Mouse (Mus musculus): ENCODE results near the gene Neurl1a. TPM values are rescaled to one million over a fixed set of nuclear protein-coding genes. Genes with fewer than 3 reads are reported as not detected.

Neurl1a gene
- polyA plus RNA-seq, 1 experiment: 2.3 TPM

DNA sequence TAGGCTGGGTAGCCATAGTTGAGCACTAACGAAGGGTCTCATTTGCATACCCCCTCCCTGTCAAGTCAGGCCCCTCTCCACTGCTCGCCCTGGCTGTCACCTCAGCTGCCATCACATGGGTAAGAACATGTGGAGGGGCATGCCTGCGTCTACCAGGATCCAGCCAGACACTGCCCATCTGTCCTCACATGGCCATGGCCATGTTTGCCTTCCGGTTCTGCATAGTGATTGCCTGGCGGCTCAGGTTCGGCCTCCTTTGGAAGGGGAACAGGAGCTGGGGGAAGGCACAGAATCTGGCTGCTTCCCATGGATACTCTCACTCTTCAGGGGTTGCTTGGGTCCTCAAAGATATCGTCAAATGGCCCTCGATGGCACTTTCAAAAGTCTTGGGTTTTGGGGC lies 52.1 kb downstream of the Neurl1a start:
- Histone ChIP-seq H3K4me3 (ENCODE audit: insufficient read depth, low read depth, low read length) (no peak overlapping the region), H3K4me1 (ENCODE audit: control insufficient read depth, insufficient read depth, low read length) (no peaks in the 10 kb centered on the region), H3K36me3 (ENCODE audit: control insufficient read depth, insufficient read depth, low read length) (no peaks in the 10 kb centered on the region), H3K27me3 (replicated peaks; ENCODE audit: control insufficient read depth, insufficient read depth, low read length) (no peaks in the 10 kb centered on the region), H3K27ac (ENCODE audit: insufficient read depth, low read depth, low read length) (no peak overlapping the region)
- TF ChIP-seq POLR2A (IDR thresholded peaks at IDR 0.05; ENCODE audit: low read depth, low read length) (no peak), CTCF (conservative IDR thresholded peaks at IDR 0.05; ENCODE audit: insufficient read depth, insufficient read length, low read depth, low read length) (no peak)
- no peak for DNase-seq
- 96% methylated on average over 8 of the region's 8 CpGs for WGBS

DNA sequence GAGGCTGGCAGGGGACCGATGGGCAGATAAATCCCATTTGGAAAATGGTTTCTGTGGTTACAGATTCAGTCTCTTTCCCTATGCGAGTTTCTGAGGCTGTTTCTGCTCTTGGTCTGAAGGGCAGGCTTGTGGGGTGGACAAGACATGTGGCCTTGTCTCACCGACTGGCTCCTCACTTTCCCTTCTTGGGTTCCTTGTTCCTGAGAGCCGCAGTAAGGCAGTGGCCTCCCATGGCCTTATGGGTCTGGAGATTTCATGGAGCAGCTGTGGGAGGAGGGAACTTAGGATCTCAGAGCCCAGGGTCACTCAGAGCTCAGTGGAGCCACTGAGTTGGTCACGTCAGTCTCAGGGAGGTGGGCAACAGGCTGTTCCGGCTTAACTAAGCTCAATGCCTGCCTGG lies 52.8 kb downstream of the Neurl1a start:
- no peaks in the 10 kb centered on the region for H3K27me3 ChIP-seq (replicated peaks; ENCODE audit: control insufficient read depth, insufficient read depth, low read length)
- no peak for DNase-seq
- H3K27ac ChIP-seq (ENCODE audit: insufficient read depth, low read depth, low read length): no peak overlapping the region
- TF ChIP-seq POLR2A (IDR thresholded peaks at IDR 0.05; ENCODE audit: low read depth, low read length) (no peak), CTCF (conservative IDR thresholded peaks at IDR 0.05; ENCODE audit: insufficient read depth, insufficient read length, low read depth, low read length) (no peak)
- 85% methylated on average over 6 of the region's 6 CpGs for WGBS
- H3K4me1 ChIP-seq (ENCODE audit: control insufficient read depth, insufficient read depth, low read length): no peaks in the 10 kb centered on the region
- no peaks in the 10 kb centered on the region for H3K36me3 ChIP-seq (ENCODE audit: control insufficient read depth, insufficient read depth, low read length)
- H3K4me3 ChIP-seq (ENCODE audit: insufficient read depth, low read depth, low read length): no peak overlapping the region

DNA sequence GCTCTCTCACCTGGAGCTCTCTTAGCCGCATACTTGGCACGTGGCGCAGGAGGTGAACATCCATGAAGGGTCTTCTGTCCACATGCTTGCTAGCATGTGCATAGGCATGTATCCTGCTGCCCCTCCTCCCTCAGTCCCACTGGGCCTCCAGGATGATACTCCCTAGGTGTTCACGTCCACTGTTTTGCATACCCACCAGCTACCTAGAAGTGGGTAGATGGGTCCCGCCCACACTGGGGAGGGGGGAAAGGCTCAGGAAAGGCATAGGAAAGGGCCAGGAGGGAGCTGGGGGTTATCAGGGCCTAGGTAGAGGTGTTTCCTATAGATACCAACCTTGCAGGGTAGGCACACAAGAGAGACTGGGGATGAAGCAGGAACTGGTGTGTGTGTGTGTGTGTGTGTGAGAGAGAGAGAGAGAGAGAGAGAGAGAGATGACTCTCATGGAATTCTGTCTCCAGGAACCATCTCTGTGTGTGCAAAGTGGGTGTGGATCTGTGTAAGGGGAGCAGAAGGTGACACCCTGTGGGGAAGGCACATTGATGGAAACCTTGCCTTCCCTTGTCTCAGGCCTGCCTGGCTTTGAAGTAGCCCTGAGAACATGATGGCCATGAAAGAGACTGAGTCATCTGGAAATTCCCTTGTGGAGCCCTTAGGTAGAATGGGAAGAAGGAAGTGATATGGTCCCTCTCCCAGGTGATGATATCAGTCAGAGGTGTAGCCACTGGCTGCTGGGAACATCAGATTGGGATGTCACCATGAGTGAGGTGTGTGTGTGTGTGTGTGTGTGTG lies 53.7 kb downstream of the Neurl1a start:
- WGBS: 94% methylated on average over 5 of the region's 5 CpGs
- no peaks in the 10 kb centered on the region for H3K36me3 ChIP-seq (ENCODE audit: control insufficient read depth, insufficient read depth, low read length)
- TF ChIP-seq POLR2A (IDR thresholded peaks at IDR 0.05; ENCODE audit: low read depth, low read length): no peak
- no peak for TF ChIP-seq CTCF (conservative IDR thresholded peaks at IDR 0.05; ENCODE audit: insufficient read depth, insufficient read length, low read depth, low read length)
- H3K27ac ChIP-seq (ENCODE audit: insufficient read depth, low read depth, low read length): no peak overlapping the region
- no peak for DNase-seq
- no peaks in the 10 kb centered on the region for H3K27me3 ChIP-seq (replicated peaks; ENCODE audit: control insufficient read depth, insufficient read depth, low read length)
- H3K4me1 ChIP-seq (ENCODE audit: control insufficient read depth, insufficient read depth, low read length): no peaks in the 10 kb centered on the region
- H3K4me3 ChIP-seq (ENCODE audit: insufficient read depth, low read depth, low read length): no peak overlapping the region

DNA sequence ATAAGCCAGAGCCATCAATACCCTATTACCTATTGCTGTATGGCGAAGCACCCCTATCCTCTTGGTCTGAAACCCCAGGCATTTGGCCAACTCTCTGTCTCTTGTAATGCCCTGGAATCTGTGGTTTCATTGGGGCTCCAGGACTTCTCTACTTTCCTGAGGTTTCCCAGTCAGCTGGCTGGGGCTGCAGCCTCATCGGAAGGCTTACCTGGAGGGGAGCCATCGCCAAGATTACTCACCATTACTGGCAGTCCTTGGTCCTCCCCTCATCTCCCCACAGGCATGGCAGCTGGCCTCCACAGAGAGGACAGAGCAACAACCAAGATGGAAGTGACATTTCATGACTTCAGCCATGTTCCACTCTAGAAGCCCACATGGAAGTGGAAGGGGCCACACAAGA lies 54.5 kb downstream of the Neurl1a start:
- H3K27ac ChIP-seq (ENCODE audit: insufficient read depth, low read depth, low read length): no peak overlapping the region
- H3K27me3 ChIP-seq (replicated peaks; ENCODE audit: control insufficient read depth, insufficient read depth, low read length): no peaks in the 10 kb centered on the region
- 92% methylated on average over 3 of the region's 3 CpGs for WGBS
- no peaks in the 10 kb centered on the region for H3K36me3 ChIP-seq (ENCODE audit: control insufficient read depth, insufficient read depth, low read length)
- DNase-seq: no peak
- H3K4me3 ChIP-seq (ENCODE audit: insufficient read depth, low read depth, low read length): no peak overlapping the region
- TF ChIP-seq POLR2A (IDR thresholded peaks at IDR 0.05; ENCODE audit: low read depth, low read length): no peak
- no peak for TF ChIP-seq CTCF (conservative IDR thresholded peaks at IDR 0.05; ENCODE audit: insufficient read depth, insufficient read length, low read depth, low read length)
- no peaks in the 10 kb centered on the region for H3K4me1 ChIP-seq (ENCODE audit: control insufficient read depth, insufficient read depth, low read length)

DNA sequence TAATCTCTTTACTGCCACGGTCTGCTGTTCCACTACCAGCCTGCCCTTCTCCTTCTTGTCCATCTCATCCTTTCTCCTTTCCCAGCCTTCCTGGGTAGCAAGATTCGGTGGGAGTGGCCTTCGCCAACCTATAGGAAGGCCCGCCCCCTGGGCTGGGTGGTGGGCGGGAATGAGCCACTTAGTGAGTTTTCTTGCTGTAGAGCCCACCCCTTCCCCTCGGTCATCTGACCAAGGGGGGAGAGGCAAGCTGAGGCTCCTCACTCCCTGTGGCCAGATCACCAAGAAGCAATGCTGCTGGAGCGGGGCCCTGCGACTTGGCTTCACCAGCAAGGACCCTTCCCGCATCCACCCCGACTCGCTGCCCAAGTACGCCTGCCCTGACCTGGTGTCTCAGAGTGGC lies 61.5 kb downstream of the Neurl1a start:
- Histone ChIP-seq H3K36me3 (ENCODE audit: control insufficient read depth, insufficient read depth, low read length) (no peaks in the 10 kb centered on the region), H3K4me3 (ENCODE audit: insufficient read depth, low read depth, low read length) (no peak overlapping the region), H3K4me1 (ENCODE audit: control insufficient read depth, insufficient read depth, low read length) (no peaks in the 10 kb centered on the region), H3K27me3 (replicated peaks; ENCODE audit: control insufficient read depth, insufficient read depth, low read length) (no peaks in the 10 kb centered on the region), H3K27ac (ENCODE audit: insufficient read depth, low read depth, low read length) (no peak overlapping the region)
- TF ChIP-seq POLR2A (IDR thresholded peaks at IDR 0.05; ENCODE audit: low read depth, low read length) (no peak), CTCF (conservative IDR thresholded peaks at IDR 0.05; ENCODE audit: insufficient read depth, insufficient read length, low read depth, low read length) (no peak)
- WGBS: 59% methylated on average over 12 of the region's 12 CpGs
- no peak for DNase-seq

DNA sequence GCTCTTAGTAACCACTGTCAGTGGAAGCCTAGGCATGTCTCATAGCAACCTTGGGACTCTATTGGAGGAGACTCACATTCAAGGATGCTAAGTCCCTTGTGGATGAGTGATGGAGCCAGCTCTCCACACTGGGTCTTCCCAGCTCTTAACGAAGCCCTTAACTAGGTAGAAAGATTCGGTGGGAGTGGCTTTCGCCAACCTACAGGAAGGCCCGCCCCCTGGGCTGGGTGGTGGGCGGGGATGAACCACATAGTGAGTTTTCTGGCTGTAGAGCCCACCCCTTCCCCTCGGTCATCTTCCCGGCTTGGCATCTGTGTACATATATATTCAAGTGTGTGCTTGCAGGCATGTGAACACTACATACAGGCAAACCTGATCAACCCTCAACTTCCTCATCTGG lies 62.3 kb downstream of the Neurl1a start:
- Histone ChIP-seq H3K27me3 (replicated peaks; ENCODE audit: control insufficient read depth, insufficient read depth, low read length) (no peaks in the 10 kb centered on the region), H3K4me1 (ENCODE audit: control insufficient read depth, insufficient read depth, low read length) (no peaks in the 10 kb centered on the region), H3K27ac (ENCODE audit: insufficient read depth, low read depth, low read length) (no peak overlapping the region), H3K4me3 (ENCODE audit: insufficient read depth, low read depth, low read length) (no peak overlapping the region), H3K36me3 (ENCODE audit: control insufficient read depth, insufficient read depth, low read length) (no peaks in the 10 kb centered on the region)
- WGBS: 74% methylated on average over 7 of the region's 7 CpGs
- no peak for DNase-seq
- TF ChIP-seq CTCF (conservative IDR thresholded peaks at IDR 0.05; ENCODE audit: insufficient read depth, insufficient read length, low read depth, low read length) (no peak), POLR2A (IDR thresholded peaks at IDR 0.05; ENCODE audit: low read depth, low read length) (no peak)

DNA sequence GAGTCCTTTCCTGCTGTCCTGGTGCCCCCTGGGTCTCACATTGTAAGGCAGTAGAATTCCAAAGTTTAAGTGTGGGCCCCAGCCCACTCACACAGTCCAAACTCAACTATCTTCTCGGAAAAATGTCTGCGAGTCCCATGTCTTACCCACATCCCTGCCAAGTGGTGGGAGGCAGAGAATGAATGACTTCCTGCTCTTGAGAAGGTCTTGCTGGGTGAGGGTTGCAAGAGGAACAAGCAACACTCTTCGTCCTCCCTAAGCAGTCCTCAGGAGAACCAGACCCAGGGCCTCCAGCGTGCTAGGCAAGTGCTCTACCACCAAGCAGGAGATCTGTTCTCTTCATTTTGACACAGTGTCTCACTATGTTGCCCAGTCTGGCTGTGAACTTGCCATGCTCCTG lies 63.6 kb downstream of the Neurl1a start:
- Histone ChIP-seq H3K4me1 (ENCODE audit: control insufficient read depth, insufficient read depth, low read length) (no peaks in the 10 kb centered on the region), H3K27me3 (replicated peaks; ENCODE audit: control insufficient read depth, insufficient read depth, low read length) (no peaks in the 10 kb centered on the region), H3K4me3 (ENCODE audit: insufficient read depth, low read depth, low read length) (no peak overlapping the region), H3K36me3 (ENCODE audit: control insufficient read depth, insufficient read depth, low read length) (no peaks in the 10 kb centered on the region), H3K27ac (ENCODE audit: insufficient read depth, low read depth, low read length) (no peak overlapping the region)
- TF ChIP-seq POLR2A (IDR thresholded peaks at IDR 0.05; ENCODE audit: low read depth, low read length): no peak
- no peak for DNase-seq
- 73% methylated on average over 4 of the region's 4 CpGs for WGBS
